Mouse (Mus musculus): ENCODE measurements around the gene Saa1.
"Not testable (repeated sequence)": the region's sequence is repeated elsewhere in the genome, so short reads cannot be mapped to it uniquely, and the experiment has no call there.

Saa1 gene

GRCm38 (mm10) chr7:46742880-46743279 lies at the start of gene Saa1:
Saa1 (minus strand) TSS chr7:46742980.
- DNase-seq (ENCODE audit: inconsistent age in 2 of 2, low spot score in 1 of 2), result not testable (repeated sequence)

DNA sequence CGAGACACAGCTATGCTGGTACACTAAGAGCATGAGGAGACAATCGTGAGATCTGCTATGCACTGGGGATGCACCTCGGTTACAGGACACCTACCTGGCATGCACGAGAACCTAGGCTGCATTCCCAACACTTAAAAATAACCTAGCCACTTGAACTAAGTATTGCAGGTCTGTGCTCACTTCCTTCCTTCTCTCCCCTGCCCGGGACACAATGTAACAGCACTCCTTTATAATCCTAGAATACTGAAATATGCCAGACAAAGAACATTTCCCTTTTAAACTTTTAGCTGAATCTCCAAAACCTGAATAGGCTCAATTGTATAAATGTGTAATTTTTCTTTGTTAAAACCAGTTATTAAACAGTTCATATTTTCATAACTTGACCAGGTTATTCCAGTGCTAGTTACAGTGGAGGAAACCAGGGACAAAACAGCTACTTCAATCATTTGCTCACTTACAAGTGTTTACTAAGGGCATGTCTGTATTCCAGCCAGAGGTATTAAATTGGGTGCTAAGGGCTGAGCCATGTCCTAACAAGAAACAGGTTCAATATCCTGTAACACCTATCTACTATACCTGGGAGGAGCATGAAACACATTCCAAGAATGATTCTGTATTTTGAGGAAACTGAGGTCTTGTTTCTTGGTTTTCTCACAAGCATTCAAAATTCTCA lies 46.5 kb upstream of the Saa1 start:
- DNase-seq (ENCODE audit: inconsistent age in 2 of 2, low spot score in 1 of 2), result no peak

- peak; percentile 48 to 74 for DNase-seq (ENCODE audit: inconsistent age in 2 of 2, low spot score in 1 of 2)
These were observed 27.9 kb upstream of the Saa1 start for GRCm38 (mm10) chr7:46770706-46771105.

- no peak for DNase-seq (ENCODE audit: inconsistent age in 2 of 2, low spot score in 1 of 2)
These were observed 25.7 kb upstream of the Saa1 start for GRCm38 (mm10) chr7:46768451-46768850.

GRCm38 (mm10) chr7:46767371-46767770 lies 24.6 kb upstream of the Saa1 start:
- peak in 1 of 2 experiments; percentile 45 for DNase-seq (ENCODE audit: inconsistent age in 2 of 2, low spot score in 1 of 2)

GRCm38 (mm10) chr7:46764672-46765071 lies 21.9 kb upstream of the Saa1 start:
- no peak for DNase-seq (ENCODE audit: inconsistent age in 2 of 2, low spot score in 1 of 2)

- DNase-seq (ENCODE audit: inconsistent age in 2 of 2, low spot score in 1 of 2), result no peak
These were observed 19.8 kb upstream of the Saa1 start for GRCm38 (mm10) chr7:46762601-46763000.

- peak; percentile 46 to 71 for DNase-seq (ENCODE audit: inconsistent age in 2 of 2, low spot score in 1 of 2)
These were observed 18.4 kb upstream of the Saa1 start for GRCm38 (mm10) chr7:46761049-46761795.

- no peak for DNase-seq (ENCODE audit: inconsistent age in 2 of 2, low spot score in 1 of 2)
These were observed 8.7 kb upstream of the Saa1 start, which contains the start of gene Saa2 for GRCm38 (mm10) chr7:46751490-46751889. Saa2 (plus strand) TSS chr7:46751790.

DNA sequence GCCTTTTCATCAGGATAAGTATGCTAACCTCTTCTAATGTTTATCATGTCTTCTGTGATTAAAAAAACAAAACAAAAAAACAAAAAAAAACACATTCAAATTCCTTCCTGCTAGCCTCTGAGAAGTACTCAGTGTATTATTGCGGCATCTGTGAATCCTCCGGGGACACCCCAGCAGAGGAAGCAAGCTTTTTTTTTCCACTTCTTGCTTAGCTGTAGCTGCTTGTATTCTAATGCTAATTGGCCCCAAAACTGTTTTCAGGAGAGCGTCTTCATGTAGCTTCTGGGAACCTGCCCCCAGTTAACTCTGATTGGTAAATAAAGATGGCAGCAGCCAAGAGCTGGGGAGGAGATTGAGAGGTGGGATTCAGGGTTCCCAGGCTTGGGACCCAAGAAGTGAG lies 5.7 kb upstream of the Saa1 start:
- no peak for DNase-seq (ENCODE audit: inconsistent age in 2 of 2, low spot score in 1 of 2)

DNA sequence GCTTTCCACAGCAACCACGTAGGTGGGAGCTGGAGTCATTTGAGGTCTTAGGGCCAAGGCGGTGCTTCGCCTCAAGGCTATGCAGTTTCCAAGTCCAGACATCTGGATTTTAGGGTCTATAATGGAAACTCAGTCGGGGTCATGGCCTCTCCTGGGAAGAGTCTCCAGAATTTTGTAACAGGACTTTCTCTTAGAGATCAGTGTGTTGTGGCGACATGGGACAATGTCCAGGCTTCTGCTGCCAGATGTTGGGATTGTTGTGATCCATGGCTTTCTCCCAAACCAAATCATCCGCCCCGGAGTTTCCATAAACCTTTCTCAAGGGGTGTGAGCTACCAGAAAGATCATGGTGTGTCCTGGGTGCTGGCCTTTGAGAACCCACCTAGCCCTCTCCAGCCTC lies 3.6 kb upstream of the Saa1 start:
- no peak for DNase-seq (ENCODE audit: inconsistent age in 2 of 2, low spot score in 1 of 2)

DNA sequence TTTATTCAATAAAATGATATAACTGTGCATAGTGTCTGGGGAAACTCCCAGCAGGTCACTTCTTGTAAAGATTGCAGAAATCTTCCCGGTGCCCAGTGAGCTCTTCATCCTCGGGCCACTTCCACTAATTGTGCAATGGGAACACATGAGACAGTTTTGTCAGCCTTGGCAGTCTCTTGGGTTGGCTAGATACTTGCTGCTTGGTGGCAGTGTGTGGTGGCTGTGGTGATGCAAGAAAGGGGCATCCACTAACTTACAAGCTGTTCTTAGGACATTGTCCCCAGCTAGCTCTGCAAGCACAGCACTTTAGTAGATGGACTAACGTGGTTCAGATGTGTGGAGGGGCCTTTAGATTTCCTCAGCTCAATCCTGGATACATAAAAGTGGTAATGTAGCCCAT lies 3.0 kb upstream of the Saa1 start:
- DNase-seq (ENCODE audit: inconsistent age in 2 of 2, low spot score in 1 of 2), result peak in 1 of 2 experiments; percentile 70

GRCm38 (mm10) chr7:46740041-46740440 lies 2.7 kb downstream of the Saa1 start:
- not testable (repeated sequence) for DNase-seq (ENCODE audit: inconsistent age in 2 of 2, low spot score in 1 of 2)

GRCm38 (mm10) chr7:46738561-46739460 lies 4.0 kb downstream of the Saa1 start:
- DNase-seq (ENCODE audit: inconsistent age in 2 of 2, low spot score in 1 of 2), result no peak

- peak; percentile 34 to 52 for DNase-seq (ENCODE audit: inconsistent age in 2 of 2, low spot score in 1 of 2)
These were observed 7.8 kb downstream of the Saa1 start for GRCm38 (mm10) chr7:46734983-46735382.

DNA sequence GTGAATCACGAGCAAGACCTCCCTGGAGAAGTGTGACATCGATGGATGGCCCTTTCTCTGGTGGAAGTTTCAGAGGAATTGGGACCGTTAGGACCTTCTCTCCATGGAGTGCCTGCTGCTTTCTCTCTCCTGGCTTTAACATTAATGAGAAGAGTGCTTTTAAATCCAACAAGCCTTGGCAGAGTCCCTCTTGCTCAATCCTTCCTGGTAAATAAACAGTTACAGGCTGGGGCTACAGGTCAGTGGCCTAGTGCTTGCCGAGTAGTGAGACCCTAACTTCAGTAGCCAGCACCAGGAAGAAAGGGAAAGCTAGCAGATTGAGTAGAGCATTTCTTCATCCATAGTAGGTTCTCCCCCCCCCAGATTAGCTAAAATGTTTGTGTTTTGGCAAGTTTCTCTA lies 10.3 kb downstream of the Saa1 start, which contains the start of gene Saa4:
Gene Saa4 (minus strand): TSS at position 146 of the 400 bp plus-strand sequence.
- no peak for DNase-seq (ENCODE audit: inconsistent age in 2 of 2, low spot score in 1 of 2)

DNA sequence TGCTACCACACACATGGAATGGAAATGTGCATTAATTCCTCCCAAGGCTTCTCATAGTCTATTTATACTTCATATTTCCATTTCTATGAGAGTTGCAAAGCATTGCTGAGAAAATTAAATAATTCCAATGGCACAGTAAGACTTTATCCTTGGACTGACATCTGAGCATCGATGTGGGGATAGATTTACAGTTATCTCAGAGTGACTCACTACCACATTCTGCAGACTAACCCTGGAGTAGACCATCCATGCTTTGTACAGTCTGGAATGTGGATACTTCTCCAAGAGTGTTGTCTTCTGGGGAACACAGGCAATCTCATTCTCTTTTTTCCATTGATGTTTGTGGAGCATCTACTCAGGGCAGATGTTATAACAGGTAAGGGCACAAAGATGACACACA lies 15.2 kb downstream of the Saa1 start:
- peak in 1 of 2 experiments; percentile 73 for DNase-seq (ENCODE audit: inconsistent age in 2 of 2, low spot score in 1 of 2)

GRCm38 (mm10) chr7:46724396-46724795 lies 18.4 kb downstream of the Saa1 start:
- no peak for DNase-seq (ENCODE audit: inconsistent age in 2 of 2, low spot score in 1 of 2)

- no peak for DNase-seq (ENCODE audit: inconsistent age in 2 of 2, low spot score in 1 of 2)
These were observed 18.9 kb downstream of the Saa1 start for GRCm38 (mm10) chr7:46723849-46724248.

DNA sequence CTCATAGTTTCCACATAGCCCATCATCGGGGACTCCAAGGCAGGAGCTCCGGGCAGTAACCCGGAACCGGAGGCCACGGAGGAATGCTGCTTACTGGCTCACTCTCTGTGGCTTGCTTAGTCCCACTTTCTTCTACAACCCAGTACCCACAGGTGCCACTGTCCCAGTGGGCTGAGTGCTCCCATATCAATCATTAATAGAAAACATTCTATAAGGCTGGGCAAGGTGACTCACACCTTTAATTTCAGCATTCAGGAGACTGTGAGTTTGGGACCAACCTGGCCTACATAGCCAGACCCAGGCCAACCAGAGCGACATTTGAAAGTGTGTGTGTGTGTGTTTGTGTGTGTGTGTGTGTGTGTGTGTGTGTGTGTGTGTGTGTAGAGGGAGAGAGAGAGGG lies 19.4 kb downstream of the Saa1 start:
- no peak for DNase-seq (ENCODE audit: inconsistent age in 2 of 2, low spot score in 1 of 2)

GRCm38 (mm10) chr7:46720460-46720859 lies 22.3 kb downstream of the Saa1 start:
- DNase-seq (ENCODE audit: inconsistent age in 2 of 2, low spot score in 1 of 2), result no peak

Data from adrenal gland, adult (tissue).